Mouse (Mus musculus): ENCODE measurements around the gene Aloxe3. TPM values are rescaled to one million over a fixed set of nuclear protein-coding genes. Genes with fewer than 3 reads are reported as not detected.

Gene Aloxe3
- polyA plus RNA-seq, 1 experiment from 2014 or later, result 4.3 TPM

GRCm38 (mm10) chr11:69087082-69087481, 38.6 kb upstream of the Aloxe3 start:
- WGBS, result 41% methylated on average over 4 of the region's 4 CpGs
- no peaks in the 10 kb centered on the region for H3K9me3 ChIP-seq (ENCODE audit: control insufficient read depth, low read length)
- H3K9ac ChIP-seq, result no peak overlapping the region
- H3K4me1 ChIP-seq (replicated peaks; ENCODE audit: control insufficient read depth, insufficient read depth, low read length), result peaks cover 21% of the 10 kb centered on the region
- ATAC-seq (ENCODE audit: low FRiP score) (no peak), DNase-seq (ENCODE audit: low spot score) (no peak)
- no peak overlapping the region for H3K27ac ChIP-seq
- no peaks in the 10 kb centered on the region for H3K27me3 ChIP-seq (ENCODE audit: control insufficient read depth, insufficient read depth, low read length)
- H3K4me2 ChIP-seq (replicated peaks), result no peak overlapping the region
- no peak overlapping the region for H3K4me3 ChIP-seq (replicated peaks; ENCODE audit: low read length)
- H3K36me3 ChIP-seq (replicated peaks; ENCODE audit: control insufficient read depth, insufficient read depth), result peaks cover 26% of the 10 kb centered on the region

- ATAC-seq (ENCODE audit: low FRiP score) (no peak), DNase-seq (ENCODE audit: low spot score) (no peak)
- peaks cover 21% of the 10 kb centered on the region for H3K4me1 ChIP-seq (replicated peaks; ENCODE audit: control insufficient read depth, insufficient read depth, low read length)
- H3K4me2 ChIP-seq (replicated peaks), result peak overlapping the region; percentile 98
- peaks cover 28% of the 10 kb centered on the region for H3K36me3 ChIP-seq (replicated peaks; ENCODE audit: control insufficient read depth, insufficient read depth)
- H3K27ac ChIP-seq, result peak overlapping the region; percentile 93; the same call in 1 of the 2 replicates
- 72% methylated on average over 2 of the region's 2 CpGs for WGBS
- H3K4me3 ChIP-seq (replicated peaks; ENCODE audit: low read length), result peak overlapping the region; percentile 77; the same call in 1 of the 2 replicates
- H3K9ac ChIP-seq, result no peak overlapping the region
- no peaks in the 10 kb centered on the region for H3K9me3 ChIP-seq (ENCODE audit: control insufficient read depth, low read length)
- H3K27me3 ChIP-seq (ENCODE audit: control insufficient read depth, insufficient read depth, low read length), result no peaks in the 10 kb centered on the region
Observed at GRCm38 (mm10) chr11:69087597-69087996, 38.1 kb upstream of the Aloxe3 start.

- 1% methylated on average over 59 of the region's 67 CpGs for WGBS
- Histone ChIP-seq H3K4me3 (replicated peaks; ENCODE audit: low read length) (peak within 1 kb of the TSS; percentile 77), H3K27ac (peak within 1 kb of the TSS; percentile 93), H3K36me3 (replicated peaks; ENCODE audit: control insufficient read depth, insufficient read depth) (peaks cover 28% of the 10 kb centered on the region), H3K27me3 (ENCODE audit: control insufficient read depth, insufficient read depth, low read length) (no peaks in the 10 kb centered on the region), H3K4me2 (replicated peaks) (peak within 1 kb of the TSS; percentile 98), H3K9me3 (ENCODE audit: control insufficient read depth, low read length) (no peaks in the 10 kb centered on the region), H3K4me1 (replicated peaks; ENCODE audit: control insufficient read depth, insufficient read depth, low read length) (peaks cover 21% of the 10 kb centered on the region), H3K9ac (peak within 1 kb of the TSS; percentile 98)
- peak; percentile 90 for ATAC-seq (ENCODE audit: low FRiP score)
- DNase-seq (ENCODE audit: low spot score), result peak; percentile 97
Observed at GRCm38 (mm10) chr11:69088103-69088855, 37.4 kb upstream of the Aloxe3 start, which contains the start of gene Vamp2. Gene Vamp2 (plus strand): TSS chr11:69088490.

GRCm38 (mm10) chr11:69088856-69089615, 36.7 kb upstream of the Aloxe3 start:
- H3K27ac ChIP-seq, result peak overlapping the region; percentile 93
- peak overlapping the region; percentile 98 for H3K9ac ChIP-seq
- H3K9me3 ChIP-seq (ENCODE audit: control insufficient read depth, low read length), result no peaks in the 10 kb centered on the region
- H3K27me3 ChIP-seq (ENCODE audit: control insufficient read depth, insufficient read depth, low read length), result no peaks in the 10 kb centered on the region
- peak overlapping the region; percentile 77 for H3K4me3 ChIP-seq (replicated peaks; ENCODE audit: low read length)
- DNase-seq (ENCODE audit: low spot score) (no peak), ATAC-seq (ENCODE audit: low FRiP score) (peak; percentile 28)
- WGBS, result 11% methylated on average over 25 of the region's 25 CpGs
- peaks cover 28% of the 10 kb centered on the region for H3K36me3 ChIP-seq (replicated peaks; ENCODE audit: control insufficient read depth, insufficient read depth)
- H3K4me2 ChIP-seq (replicated peaks), result peak overlapping the region; percentile 98
- peaks cover 21% of the 10 kb centered on the region for H3K4me1 ChIP-seq (replicated peaks; ENCODE audit: control insufficient read depth, insufficient read depth, low read length)

- ATAC-seq (ENCODE audit: low FRiP score), result no peak
- H3K27me3 ChIP-seq (ENCODE audit: control insufficient read depth, insufficient read depth, low read length), result no peaks in the 10 kb centered on the region
- H3K4me2 ChIP-seq (replicated peaks), result peak overlapping the region; percentile 98
- peaks cover 28% of the 10 kb centered on the region for H3K36me3 ChIP-seq (replicated peaks; ENCODE audit: control insufficient read depth, insufficient read depth)
- H3K4me3 ChIP-seq (replicated peaks; ENCODE audit: low read length), result peak overlapping the region; percentile 77
- peak overlapping the region; percentile 98 for H3K9ac ChIP-seq
- H3K4me1 ChIP-seq (replicated peaks; ENCODE audit: control insufficient read depth, insufficient read depth, low read length), result peaks cover 21% of the 10 kb centered on the region
- H3K9me3 ChIP-seq (ENCODE audit: control insufficient read depth, low read length), result no peaks in the 10 kb centered on the region
- H3K27ac ChIP-seq, result no peak overlapping the region
- DNase-seq (ENCODE audit: low spot score), result no peak
- 87% methylated on average over 12 of the region's 12 CpGs for WGBS
Observed at GRCm38 (mm10) chr11:69089616-69090290, 35.9 kb upstream of the Aloxe3 start.

GRCm38 (mm10) chr11:69090367-69090766, 35.3 kb upstream of the Aloxe3 start:
- Histone ChIP-seq H3K27ac (no peak overlapping the region), H3K27me3 (ENCODE audit: control insufficient read depth, insufficient read depth, low read length) (no peaks in the 10 kb centered on the region), H3K4me2 (replicated peaks) (peak overlapping the region; percentile 98; the same call in 1 of the 2 replicates), H3K4me3 (replicated peaks; ENCODE audit: low read length) (peak overlapping the region; percentile 77; the same call in 1 of the 2 replicates), H3K4me1 (replicated peaks; ENCODE audit: control insufficient read depth, insufficient read depth, low read length) (peaks cover 23% of the 10 kb centered on the region), H3K36me3 (replicated peaks; ENCODE audit: control insufficient read depth, insufficient read depth) (peaks cover 28% of the 10 kb centered on the region), H3K9ac (peak overlapping the region; percentile 98; the same call in 1 of the 2 replicates), H3K9me3 (ENCODE audit: control insufficient read depth, low read length) (no peaks in the 10 kb centered on the region)
- no peak for ATAC-seq (ENCODE audit: low FRiP score)
- no peak for DNase-seq (ENCODE audit: low spot score)
- 56% methylated on average over 6 of the region's 6 CpGs for WGBS

- Histone ChIP-seq H3K4me3 (replicated peaks; ENCODE audit: low read length) (no peak overlapping the region), H3K27ac (no peak overlapping the region), H3K27me3 (ENCODE audit: control insufficient read depth, insufficient read depth, low read length) (no peaks in the 10 kb centered on the region), H3K4me2 (replicated peaks) (no peak overlapping the region), H3K9me3 (ENCODE audit: control insufficient read depth, low read length) (no peaks in the 10 kb centered on the region), H3K4me1 (replicated peaks; ENCODE audit: control insufficient read depth, insufficient read depth, low read length) (peaks cover 34% of the 10 kb centered on the region), H3K36me3 (replicated peaks; ENCODE audit: control insufficient read depth, insufficient read depth) (peaks cover 28% of the 10 kb centered on the region), H3K9ac (no peak overlapping the region)
- ATAC-seq (ENCODE audit: low FRiP score), result no peak
- no peak for DNase-seq (ENCODE audit: low spot score)
- WGBS, result 64% methylated on average over 7 of the region's 7 CpGs
Observed at GRCm38 (mm10) chr11:69091566-69092385, 33.9 kb upstream of the Aloxe3 start.

GRCm38 (mm10) chr11:69092386-69092751, 33.3 kb upstream of the Aloxe3 start:
- ATAC-seq (ENCODE audit: low FRiP score), result no peak
- Histone ChIP-seq H3K9me3 (ENCODE audit: control insufficient read depth, low read length) (no peaks in the 10 kb centered on the region), H3K4me1 (replicated peaks; ENCODE audit: control insufficient read depth, insufficient read depth, low read length) (peaks cover 40% of the 10 kb centered on the region), H3K36me3 (replicated peaks; ENCODE audit: control insufficient read depth, insufficient read depth) (peaks cover 28% of the 10 kb centered on the region), H3K4me3 (replicated peaks; ENCODE audit: low read length) (no peak overlapping the region), H3K27ac (no peak overlapping the region), H3K27me3 (ENCODE audit: control insufficient read depth, insufficient read depth, low read length) (no peaks in the 10 kb centered on the region), H3K4me2 (replicated peaks) (no peak overlapping the region), H3K9ac (no peak overlapping the region)
- 6% methylated on average over 3 of the region's 3 CpGs for WGBS
- peak; percentile 78 for DNase-seq (ENCODE audit: low spot score)

All from hindbrain, embryonic 14.5 days (tissue).